Mouse (Mus musculus): ENCODE measurements around the gene Sgms1.

- no peak for TF ChIP-seq MAX (IDR thresholded peaks at IDR 0.05)
- no peak for TF ChIP-seq CTCF (IDR thresholded peaks at IDR 0.05; ENCODE audit: control insufficient read depth, insufficient read depth, insufficient read length)
These were observed 131.9 kb downstream of the Sgms1 start for GRCm38 (mm10) chr19:32257616-32258015.

Data from C2C12 (cell line).